Mouse (Mus musculus): ENCODE results near the gene D1Ertd622e.

Gene D1Ertd622e

GRCm38 (mm10) chr1:97661406-97662241, at the start of gene D1Ertd622e:
Gene D1Ertd622e, minus strand, starts transcription at chr1:97662074.
- DNase-seq (ENCODE audit: low spot score) = peak; percentile 77

GRCm38 (mm10) chr1:97710520-97710919, 48.6 kb upstream of the D1Ertd622e start:
- no peak for DNase-seq (ENCODE audit: low spot score)

DNA sequence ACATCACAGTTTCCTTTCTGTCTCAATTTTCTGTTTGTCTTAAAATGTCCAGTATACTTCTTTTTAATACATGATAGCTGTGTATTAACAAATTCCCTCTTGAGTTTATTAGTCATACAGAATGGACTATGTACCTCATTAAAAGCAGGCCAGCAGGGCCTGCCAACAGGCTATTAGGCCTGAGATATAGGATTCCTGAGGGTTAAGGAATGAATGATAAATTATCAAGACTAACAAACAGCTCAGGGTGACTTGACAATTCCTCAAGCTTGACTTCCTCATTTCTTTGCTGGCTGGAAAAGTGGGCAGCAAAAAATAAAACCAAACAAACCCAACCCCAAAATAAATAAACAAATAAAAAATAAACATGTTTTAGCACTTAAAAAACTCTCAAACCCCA, 43.5 kb upstream of the D1Ertd622e start:
- DNase-seq (ENCODE audit: low spot score) = no peak

DNA sequence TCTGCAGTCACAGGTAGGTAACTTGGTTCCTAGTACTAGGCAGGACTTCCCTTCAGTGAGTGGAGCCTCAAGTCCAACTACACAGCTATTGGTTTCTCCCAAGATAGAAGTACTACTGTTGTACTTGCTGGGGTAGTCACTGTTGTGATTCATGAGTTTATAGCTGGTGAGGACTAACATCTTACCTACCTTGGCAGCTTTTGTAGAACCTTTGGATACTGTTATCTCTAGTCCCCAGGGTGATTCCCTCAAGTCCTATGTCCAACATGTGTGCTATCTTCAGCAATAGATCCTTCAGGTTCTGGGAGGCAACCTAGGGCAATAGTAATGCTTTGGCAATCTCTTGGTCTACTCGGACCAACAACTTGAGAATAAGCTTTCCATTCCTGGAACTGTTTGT, 42.8 kb upstream of the D1Ertd622e start:
- no peak for DNase-seq (ENCODE audit: low spot score)

DNA sequence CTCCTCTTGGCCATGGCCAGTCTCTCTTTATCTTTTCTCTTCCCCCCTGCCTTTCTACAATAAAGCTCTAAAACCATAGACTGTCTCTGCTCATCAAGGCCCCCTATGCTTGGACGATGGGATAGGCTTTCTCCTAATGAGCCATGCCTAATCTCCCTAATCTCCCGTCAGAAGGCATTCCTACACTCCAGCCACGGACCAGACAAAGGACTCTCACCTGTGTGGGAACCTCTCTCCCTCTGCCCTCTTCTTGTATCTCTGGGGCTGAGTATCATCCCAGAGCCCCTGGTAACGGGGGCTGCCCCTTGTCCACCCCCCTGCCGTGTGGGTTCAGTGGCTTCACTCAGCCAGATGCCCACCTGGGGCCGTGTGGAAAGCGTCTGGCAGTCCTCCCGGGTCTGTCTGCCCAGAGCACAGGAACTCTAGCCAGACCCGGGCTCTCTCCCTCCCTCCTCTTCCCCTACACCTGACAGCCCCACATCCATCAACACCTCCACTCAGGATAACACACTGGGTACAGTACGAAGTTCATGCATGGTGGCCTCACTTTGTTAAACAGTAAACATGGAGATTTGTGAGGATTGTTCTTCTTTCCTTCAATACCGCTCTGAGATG, 37.2 kb upstream of the D1Ertd622e start:
- no peak for DNase-seq (ENCODE audit: low spot score)

DNA sequence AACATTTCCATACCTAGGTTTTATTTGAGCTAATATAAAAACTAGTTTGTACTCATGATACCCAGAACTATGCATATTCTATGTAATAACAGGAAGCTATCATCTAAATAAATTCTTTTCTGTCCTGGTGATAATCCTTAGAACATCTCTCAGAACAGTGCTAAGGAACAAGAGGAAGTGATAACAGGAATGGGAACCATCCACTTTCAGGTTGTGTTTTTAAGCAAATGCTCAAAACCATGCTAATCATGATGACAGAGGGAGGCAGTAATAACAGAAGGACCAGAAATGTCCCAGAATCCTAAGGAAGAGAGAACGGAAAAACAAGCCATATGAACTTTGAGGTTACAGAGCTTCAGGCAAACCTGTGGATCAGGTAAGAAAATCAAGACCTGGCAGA, 35.4 kb upstream of the D1Ertd622e start:
- DNase-seq (ENCODE audit: low spot score) = no peak

DNA sequence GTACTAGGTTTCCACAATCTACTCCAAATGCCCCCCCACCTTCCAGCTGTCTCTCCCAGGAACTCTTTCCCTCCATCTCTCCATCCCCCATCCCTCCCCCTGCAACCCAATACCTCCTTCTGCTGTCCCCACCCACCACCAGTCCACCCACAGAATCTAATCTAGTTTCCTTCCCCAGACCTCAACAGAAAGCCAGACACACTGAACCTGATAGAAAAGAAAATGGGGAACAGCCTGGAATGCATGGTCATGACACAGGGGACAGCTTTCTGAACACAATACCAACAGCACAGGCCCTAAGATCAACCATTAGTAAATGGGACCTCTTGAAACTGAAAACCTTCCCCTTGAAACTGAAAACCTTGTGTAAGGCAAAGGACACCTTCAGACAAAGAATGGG, 32.0 kb upstream of the D1Ertd622e start:
- DNase-seq (ENCODE audit: low spot score) = no peak

DNA sequence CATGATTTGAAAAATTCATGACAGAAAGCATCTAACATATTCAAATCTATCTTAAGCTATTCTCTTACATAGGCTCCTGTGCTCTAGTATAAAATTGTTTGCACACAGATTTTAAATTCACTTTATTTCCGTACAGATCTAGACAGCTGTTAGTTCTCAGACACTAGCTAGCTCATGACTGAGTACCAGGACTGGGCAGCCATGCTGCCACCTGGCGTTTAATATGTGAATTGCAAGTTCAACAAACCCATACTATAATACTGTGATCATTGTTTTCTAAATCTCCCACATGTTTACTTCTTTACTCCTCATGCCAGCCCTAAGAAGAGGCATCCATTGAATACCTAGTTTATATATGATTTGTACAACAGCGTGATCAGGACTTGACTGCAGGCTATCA, 26.9 kb upstream of the D1Ertd622e start:
- DNase-seq (ENCODE audit: low spot score) = peak; percentile 52

DNA sequence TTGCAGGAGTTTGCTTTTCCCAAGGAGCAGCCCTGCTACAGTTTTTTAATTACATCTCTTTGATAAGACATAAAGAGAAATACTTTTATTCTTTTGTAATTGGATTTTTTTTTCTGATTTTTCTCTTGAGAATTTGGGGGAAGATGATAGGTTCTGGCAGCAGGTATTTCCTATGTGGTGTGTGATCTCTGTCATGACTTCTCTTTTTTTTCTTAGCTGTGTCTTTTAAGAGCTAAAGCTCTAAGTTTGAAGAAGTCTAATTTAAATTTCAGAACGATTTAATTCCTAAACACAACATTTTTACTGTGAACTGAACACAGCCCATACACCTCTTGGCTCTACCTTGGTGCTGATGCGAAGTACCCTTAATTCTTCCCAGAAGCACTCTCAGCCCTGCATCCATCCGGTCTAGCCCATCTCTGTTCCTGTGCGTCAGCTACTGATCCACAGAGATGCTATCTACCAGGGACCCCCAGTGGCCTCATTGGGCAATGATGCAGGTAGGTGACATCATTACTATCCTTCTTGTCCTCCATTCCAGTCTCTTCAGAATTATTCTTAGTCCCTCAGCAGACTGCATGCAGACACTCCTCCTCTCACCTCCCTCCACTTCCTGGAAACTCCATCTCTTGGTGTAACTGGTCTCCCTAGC, 14.8 kb upstream of the D1Ertd622e start:
- DNase-seq (ENCODE audit: low spot score) = no peak

- DNase-seq (ENCODE audit: low spot score) = no peak
Observed at GRCm38 (mm10) chr1:97676115-97676514, 14.2 kb upstream of the D1Ertd622e start.

- no peak for DNase-seq (ENCODE audit: low spot score)
Observed at GRCm38 (mm10) chr1:97672849-97673248, 11.0 kb upstream of the D1Ertd622e start.

DNA sequence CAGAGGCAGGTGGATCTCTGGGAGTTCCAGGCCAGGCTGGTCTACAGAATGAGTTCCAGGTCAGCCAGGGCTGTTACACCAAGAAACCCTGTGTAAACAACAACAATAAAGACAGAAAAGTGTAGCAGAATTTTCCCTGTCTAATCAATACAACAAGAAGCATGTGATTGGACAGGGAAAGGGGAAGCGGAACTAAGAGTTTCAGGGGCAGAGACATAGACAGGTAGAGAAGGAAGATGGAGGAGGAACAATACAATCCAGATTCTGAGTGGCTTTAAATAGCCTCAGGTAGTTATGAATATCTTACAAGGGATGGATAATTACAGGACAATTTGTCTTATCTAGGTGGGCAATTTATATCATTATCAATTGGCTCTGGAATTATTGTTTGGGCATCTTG, 5.4 kb upstream of the D1Ertd622e start:
- no peak for DNase-seq (ENCODE audit: low spot score)

DNA sequence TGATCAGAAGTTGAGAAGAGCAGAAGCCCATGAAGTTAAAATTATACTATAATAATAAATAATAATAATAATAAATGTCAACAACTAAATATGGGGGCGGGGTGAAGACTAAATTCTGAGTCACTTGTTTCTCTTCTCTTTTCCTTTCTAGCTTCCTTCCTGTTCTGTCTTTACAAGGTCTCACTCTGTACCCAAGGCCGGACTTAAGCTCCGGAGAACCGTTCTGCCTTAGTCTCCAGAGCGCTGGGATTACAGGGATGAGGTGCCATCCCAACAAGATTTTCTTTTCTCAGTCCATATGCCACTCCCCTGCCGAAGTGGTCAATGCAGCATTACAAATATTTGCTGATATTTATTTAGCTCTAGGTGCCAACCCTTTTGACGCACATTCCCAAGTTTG, 450 bp upstream of the D1Ertd622e start:
- DNase-seq (ENCODE audit: low spot score) = no peak

DNA sequence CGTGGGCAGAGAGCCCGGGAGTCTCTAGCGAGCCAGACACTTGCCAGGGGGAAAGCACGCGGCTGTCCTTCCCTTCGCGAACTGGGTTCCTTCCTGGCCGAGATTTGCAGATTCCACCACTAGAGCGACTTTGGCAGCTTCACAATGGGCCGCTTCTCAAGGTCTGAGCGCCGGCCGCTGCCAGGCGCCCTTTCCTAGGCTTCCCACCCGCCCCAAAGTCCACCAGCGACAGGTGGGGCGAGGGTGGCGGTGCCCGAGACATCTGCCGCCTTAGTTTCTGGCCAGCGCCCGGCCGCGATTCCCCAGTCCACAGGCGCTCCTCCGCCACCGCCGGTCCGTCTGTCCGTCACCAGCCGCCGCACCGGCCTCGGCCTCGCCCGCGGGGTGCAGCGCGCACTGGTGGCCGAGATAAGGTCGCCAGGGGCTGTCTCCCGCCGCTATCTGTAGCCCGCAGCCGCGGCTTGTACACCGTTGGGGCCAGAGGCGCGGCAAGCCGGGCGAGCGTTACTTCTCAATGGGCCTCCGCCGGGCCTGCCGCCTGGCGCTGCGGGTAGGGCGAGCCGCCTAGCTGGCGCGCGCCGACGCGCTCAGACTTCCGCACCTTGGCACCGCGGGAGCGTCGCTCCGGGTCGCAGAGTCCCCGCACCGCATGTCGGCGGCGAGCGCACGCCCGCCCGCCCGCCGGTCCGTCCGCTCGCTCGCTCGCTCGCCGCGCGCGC, 1.0 kb downstream of the D1Ertd622e start:
- DNase-seq (ENCODE audit: low spot score) = peak; percentile 68

DNA sequence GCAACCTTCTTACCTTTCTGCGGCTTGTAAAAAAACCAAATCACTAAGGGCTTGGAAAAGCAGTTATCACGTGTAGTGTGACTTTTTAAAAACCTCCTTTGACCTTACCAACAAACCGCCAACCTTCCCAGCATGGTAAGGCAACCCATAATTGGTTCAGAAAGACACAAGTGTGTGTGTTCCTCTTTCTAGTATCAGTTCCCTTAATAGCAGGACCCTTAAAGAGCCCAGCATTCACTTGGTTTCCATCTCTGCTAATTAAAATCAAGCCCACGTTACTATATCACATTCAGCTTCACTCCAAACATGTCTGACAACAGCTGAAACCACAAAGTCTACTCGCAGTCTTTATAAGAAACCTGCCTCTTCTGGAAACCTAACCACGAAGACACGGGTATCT, 2.5 kb downstream of the D1Ertd622e start:
- DNase-seq (ENCODE audit: low spot score) = peak; percentile 7

DNA sequence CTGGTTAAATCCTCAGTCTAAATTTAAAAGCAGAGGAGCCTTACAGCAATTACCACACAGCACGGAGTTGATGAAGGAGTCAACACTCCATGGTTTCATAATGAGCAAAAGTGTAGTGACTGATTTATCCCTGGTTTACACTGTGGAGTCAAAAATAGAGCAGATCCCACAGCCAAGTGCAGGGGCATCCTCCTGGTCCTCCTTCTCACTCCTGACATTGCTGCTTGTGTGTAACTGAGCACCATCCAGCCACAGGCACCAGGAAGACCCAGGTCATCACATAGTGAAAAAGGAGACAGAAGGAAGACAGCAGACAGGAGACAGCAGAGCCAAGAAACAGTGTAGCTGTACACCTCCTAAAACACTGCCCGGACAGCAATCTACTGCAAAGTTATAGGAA, 4.1 kb downstream of the D1Ertd622e start:
- no peak for DNase-seq (ENCODE audit: low spot score)

- no peak for DNase-seq (ENCODE audit: low spot score)
Observed at GRCm38 (mm10) chr1:97657201-97657600, 4.7 kb downstream of the D1Ertd622e start.

- DNase-seq (ENCODE audit: low spot score) = no peak
Observed at GRCm38 (mm10) chr1:97654397-97654975, 7.4 kb downstream of the D1Ertd622e start.

- no peak for DNase-seq (ENCODE audit: low spot score)
Observed at GRCm38 (mm10) chr1:97650553-97651123, 11.2 kb downstream of the D1Ertd622e start.

- peak; percentile 6 for DNase-seq (ENCODE audit: low spot score)
Observed at GRCm38 (mm10) chr1:97650072-97650471, 11.8 kb downstream of the D1Ertd622e start.

DNA sequence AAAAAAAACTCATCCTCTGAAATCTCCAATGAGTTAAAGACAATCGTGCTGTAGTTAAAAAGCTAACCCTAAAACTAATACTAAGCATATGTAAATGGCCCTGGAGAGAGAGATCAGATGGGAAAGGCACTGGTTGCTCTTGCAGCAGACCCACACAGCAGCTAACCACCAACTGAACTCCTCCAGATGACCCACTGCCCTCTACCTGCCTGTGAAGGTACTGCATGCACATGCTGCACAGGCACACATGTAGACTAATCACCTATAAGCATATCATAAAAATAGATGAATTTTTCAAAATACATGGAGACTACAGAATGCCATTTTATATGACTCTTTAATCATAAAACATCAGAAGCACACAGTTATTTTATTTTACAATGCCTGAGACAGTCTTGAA, 14.8 kb downstream of the D1Ertd622e start:
- peak; percentile 10 for DNase-seq (ENCODE audit: low spot score)

- no peak for DNase-seq (ENCODE audit: low spot score)
Observed at GRCm38 (mm10) chr1:97634104-97634503, 27.8 kb downstream of the D1Ertd622e start.

Data from T-cell, adult 2 months (primary cell).